Mouse (Mus musculus) small intestine, adult 2 months (tissue): ENCODE measurements around the gene Tmem121.

Experiments
- CTCF ChIP-seq: fragments of 200-500 bp; IDR thresholded peaks from 2 replicates; pipeline ENCODE4 v1.5.1; 2012; ENCODE audit warnings: low read depth, mild to moderate bottlenecking, control low read depth, inconsistent platforms, low read length, moderate library complexity, mixed read lengths; ENCODE audit not compliant: insufficient replicate concordance, insufficient read length; ENCODE audit errors: extremely low read depth
- POLR2A ChIP-seq: fragments of 200-500 bp; IDR thresholded peaks from 2 replicates; pipeline ENCODE4 v1.6.1; 2012; ENCODE audit warnings: low read depth, mild to moderate bottlenecking, control low read depth, inconsistent platforms, low read length, moderate library complexity

GRCm38 (mm10) chr12:113138291-113138690, 47.4 kb upstream of the Tmem121 start:
- TF ChIP-seq CTCF (no peak), POLR2A (no peak)
